31 mouse cellular contexts compared by ENCODE assay signal in the genomic region with DNA sequence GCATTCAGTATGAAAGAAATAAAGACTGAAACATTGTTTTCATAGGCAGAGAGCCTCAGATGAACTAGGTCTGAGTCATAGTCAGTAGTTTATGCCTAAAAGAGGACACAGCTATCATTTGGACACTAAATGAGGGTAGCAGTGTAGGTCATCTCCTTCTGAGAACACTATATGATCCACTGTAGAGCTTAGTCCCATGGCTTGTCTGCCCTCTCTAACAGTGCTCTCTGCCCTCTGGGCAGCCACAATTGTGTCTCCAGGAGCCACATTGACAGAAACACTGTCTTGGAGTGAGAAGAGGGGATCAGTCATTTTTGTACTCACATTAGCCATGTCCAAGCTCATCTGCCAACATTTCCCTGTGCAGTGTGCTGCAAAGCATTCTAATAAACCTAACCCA.
DNase-seq lines count a peak whose midpoint lies in the region; ATAC-seq and TF ChIP-seq lines count a peak whose summit lies in the region.
"Had no signal": no experiment of that assay in that cellular context is flagged by ENCODE, and none has a peak within 500 bp of the region (broad histone marks: within the 10 kb centered on the region; RNA-seq: fewer than 3 reads in every experiment).

No protein-coding gene starts in this region.

- H3K27me3 ChIP-seq in midbrain, postnatal 0 days (ENCODE audit: insufficient read depth, low read length): no peaks in the 10 kb centered on the region
- H3K27me3 ChIP-seq in midbrain, embryonic 16.5 days (ENCODE audit: control insufficient read depth, insufficient read depth, low read depth, low read length): no peaks in the 10 kb centered on the region
- H3K27me3 ChIP-seq: embryonic facial prominence, embryonic 15.5 days; forebrain, embryonic 12.5 days; hindbrain, embryonic 12.5 days; intestine, embryonic 15.5 days; limb, embryonic 15.5 days; liver, embryonic 13.5 days; megakaryocyte, embryonic 14.5 days; midbrain, embryonic 12.5 days had no signal

- H3K4me1 ChIP-seq in midbrain, postnatal 0 days (ENCODE audit: insufficient read depth, low read length): peaks cover 3% of the 10 kb centered on the region; the same call in 1 of the 2 replicates
- H3K4me1 ChIP-seq in midbrain, embryonic 16.5 days (ENCODE audit: control insufficient read depth, insufficient read depth, low read length): no peaks in the 10 kb centered on the region
- H3K4me1 ChIP-seq: embryonic facial prominence, embryonic 10.5 days; embryonic facial prominence, embryonic 15.5 days; hindbrain, embryonic 12.5 days; intestine, embryonic 15.5 days; limb, embryonic 10.5 days; limb, embryonic 15.5 days; liver, embryonic 13.5 days; megakaryocyte, embryonic 14.5 days had no signal

- TF ChIP-seq CTCF in layer of hippocampus, adult 2 months (conservative IDR thresholded peaks at IDR 0.05): no peak
- no peak for TF ChIP-seq CTCF in midbrain, postnatal 0 days (IDR thresholded peaks at IDR 0.05)

- H3K4me2 ChIP-seq in midbrain, postnatal 0 days (ENCODE audit: low read depth, low read length, poor library complexity, severe bottlenecking): no peak overlapping the region
- no peak overlapping the region for H3K4me2 ChIP-seq in midbrain, embryonic 16.5 days (ENCODE audit: low read length)
- H3K4me2 ChIP-seq: embryonic facial prominence, embryonic 15.5 days; forebrain, embryonic 12.5 days; hindbrain, embryonic 12.5 days; intestine, embryonic 15.5 days; limb, embryonic 15.5 days; liver, embryonic 13.5 days; midbrain, embryonic 12.5 days had no signal

- no peak overlapping the region for H3K9ac ChIP-seq in midbrain, postnatal 0 days (replicated peaks; ENCODE audit: low read length, poor library complexity, severe bottlenecking)
- no peak overlapping the region for H3K9ac ChIP-seq in midbrain, embryonic 16.5 days (ENCODE audit: low read depth, low read length)
- H3K9ac ChIP-seq: embryonic facial prominence, embryonic 15.5 days; forebrain, embryonic 12.5 days; forebrain, postnatal 0 days; hindbrain, embryonic 12.5 days; intestine, embryonic 15.5 days; limb, embryonic 15.5 days; liver, embryonic 13.5 days; midbrain, embryonic 12.5 days had no signal

- no peaks in the 10 kb centered on the region for H3K36me3 ChIP-seq in midbrain, postnatal 0 days (ENCODE audit: insufficient read depth, low read length)
- no peaks in the 10 kb centered on the region for H3K36me3 ChIP-seq in midbrain, embryonic 16.5 days (ENCODE audit: control insufficient read depth, insufficient read depth, low read length)
- H3K36me3 ChIP-seq: embryonic facial prominence, embryonic 10.5 days; embryonic facial prominence, embryonic 15.5 days; forebrain, embryonic 12.5 days; hindbrain, embryonic 12.5 days; intestine, embryonic 15.5 days; limb, embryonic 10.5 days; limb, embryonic 15.5 days; liver, embryonic 13.5 days; midbrain, embryonic 12.5 days had no signal

- no peaks in the 10 kb centered on the region for H3K9me3 ChIP-seq in midbrain, postnatal 0 days (ENCODE audit: low read length)
- no peaks in the 10 kb centered on the region for H3K9me3 ChIP-seq in midbrain, embryonic 16.5 days (replicated peaks; ENCODE audit: control insufficient read depth, low read length, poor library complexity, severe bottlenecking)
- H3K9me3 ChIP-seq: embryonic facial prominence, embryonic 10.5 days; embryonic facial prominence, embryonic 15.5 days; forebrain, embryonic 12.5 days; hindbrain, embryonic 12.5 days; intestine, embryonic 15.5 days; limb, embryonic 10.5 days; limb, embryonic 15.5 days; liver, embryonic 13.5 days; midbrain, embryonic 12.5 days had no signal

- H3K4me3 ChIP-seq in layer of hippocampus, adult 2 months: no peak overlapping the region
- no peak overlapping the region for H3K4me3 ChIP-seq in midbrain, postnatal 0 days (ENCODE audit: low read depth, low read length)
- H3K4me3 ChIP-seq in midbrain, embryonic 16.5 days (ENCODE audit: low read depth, low read length): no peak overlapping the region
- H3K4me3 ChIP-seq: embryonic facial prominence, embryonic 10.5 days; embryonic facial prominence, embryonic 15.5 days; forebrain, embryonic 12.5 days; hindbrain, embryonic 12.5 days; intestine, embryonic 15.5 days; limb, embryonic 10.5 days; limb, embryonic 15.5 days; liver, embryonic 13.5 days; megakaryocyte, embryonic 14.5 days; midbrain, embryonic 12.5 days had no signal

- DNase-seq in cerebellum, adult 9-11 months: peak; percentile 8
- no peak for DNase-seq in cerebellum, postnatal 14 days
- no peak for DNase-seq in layer of hippocampus, adult 2 months (ENCODE audit: low spot score in 2 of 2)
- no peak for DNase-seq in layer of hippocampus, postnatal 36 days
- DNase-seq in midbrain, postnatal 0 days (ENCODE audit: low spot score): peak; percentile 19
- DNase-seq in spleen, postnatal 36 days (ENCODE audit: low spot score in 2 of 2): no peak
- DNase-seq: adrenal gland, postnatal 25 days; cerebellum, postnatal 10 days; gastrocnemius, postnatal 14 days; heart, postnatal 14 days; kidney, adult 2 months; kidney, postnatal 36 days; liver, embryonic 13.5 days; lung, adult 18-20 months; lung, postnatal 4 days; right cerebral cortex, postnatal 4 days; thymus, adult 2 months; thymus, postnatal 36 days had no signal

- ATAC-seq in midbrain, postnatal 0 days (ENCODE audit: low FRiP score): no peak
- ATAC-seq in midbrain, embryonic 16.5 days: no peak; the same call in 1 of the 2 replicates
- ATAC-seq: CD4-positive, CD25-positive, alpha-beta regulatory T cell, adult 4 months; intestine, embryonic 15.5 days; lung, postnatal 0 days had no signal

- H3K27ac ChIP-seq in layer of hippocampus, adult 2 months: peak overlapping the region; percentile 72
- peak overlapping the region; percentile 43; the same call in 1 of the 2 replicates for H3K27ac ChIP-seq in midbrain, postnatal 0 days (ENCODE audit: low read depth, low read length)
- no peak overlapping the region for H3K27ac ChIP-seq in midbrain, embryonic 16.5 days (ENCODE audit: low read length)
- H3K27ac ChIP-seq: embryonic facial prominence, embryonic 10.5 days; embryonic facial prominence, embryonic 15.5 days; forebrain, embryonic 12.5 days; hindbrain, embryonic 12.5 days; intestine, embryonic 15.5 days; limb, embryonic 10.5 days; limb, embryonic 15.5 days; liver, embryonic 13.5 days; midbrain, embryonic 12.5 days had no signal

Comparison
In these comparisons a context has a peak if more than half of its experiments do, and no peak if none do; other contexts are left out.
1. DNase-seq: peak in cerebellum, adult 9-11 months (single experiment) and midbrain, postnatal 0 days (single experiment); none in cerebellum, postnatal 14 days (0 of 2), layer of hippocampus, adult 2 months (0 of 2), layer of hippocampus, postnatal 36 days (0 of 2) and spleen, postnatal 36 days (0 of 2).